Mouse (Mus musculus) thymus, adult 2 months (tissue): ENCODE results near the gene Sap30bp.

Experiments
- CTCF ChIP-seq: fragments of 200-500 bp; IDR thresholded peaks from 2 replicates; pipeline ENCODE4 v1.5.1; 2012; ENCODE audit warnings: mild to moderate bottlenecking, control low read depth, low read length, moderate library complexity, borderline replicate concordance; ENCODE audit not compliant: control insufficient read depth, poor library complexity, insufficient read depth; ENCODE audit errors: extremely low read depth
- POLR2A ChIP-seq: fragments of 200-500 bp; IDR thresholded peaks from 2 replicates; pipeline ENCODE4 v1.6.1; 2012; ENCODE audit warnings: mild to moderate bottlenecking, low read length, control low read depth, moderate library complexity; ENCODE audit not compliant: control insufficient read depth, poor library complexity, insufficient read depth; ENCODE audit errors: extremely low read depth

DNA sequence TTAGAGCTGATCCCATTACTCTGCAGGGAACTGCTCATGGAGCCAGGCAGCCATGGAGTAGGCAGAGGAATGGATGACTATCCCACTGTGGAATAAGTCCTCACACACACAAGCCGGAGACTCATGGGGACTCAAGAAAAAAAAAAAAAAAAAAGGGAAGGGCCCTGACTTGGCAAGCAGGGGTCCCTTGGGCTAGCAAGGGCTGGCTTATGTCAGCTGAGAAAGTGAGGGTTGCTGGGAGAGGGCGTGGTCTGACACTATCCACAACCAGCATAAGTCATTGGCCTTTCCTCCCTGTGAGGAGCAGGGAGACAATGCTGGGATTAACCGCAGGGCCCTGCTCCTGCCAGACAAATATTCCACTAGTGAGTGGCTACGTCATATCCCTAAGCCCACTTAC, 16.5 kb upstream of the Sap30bp start:
- TF ChIP-seq CTCF (no peak), POLR2A (no peak)
